18 mouse cellular contexts compared by ENCODE assay signal in the genomic region with DNA sequence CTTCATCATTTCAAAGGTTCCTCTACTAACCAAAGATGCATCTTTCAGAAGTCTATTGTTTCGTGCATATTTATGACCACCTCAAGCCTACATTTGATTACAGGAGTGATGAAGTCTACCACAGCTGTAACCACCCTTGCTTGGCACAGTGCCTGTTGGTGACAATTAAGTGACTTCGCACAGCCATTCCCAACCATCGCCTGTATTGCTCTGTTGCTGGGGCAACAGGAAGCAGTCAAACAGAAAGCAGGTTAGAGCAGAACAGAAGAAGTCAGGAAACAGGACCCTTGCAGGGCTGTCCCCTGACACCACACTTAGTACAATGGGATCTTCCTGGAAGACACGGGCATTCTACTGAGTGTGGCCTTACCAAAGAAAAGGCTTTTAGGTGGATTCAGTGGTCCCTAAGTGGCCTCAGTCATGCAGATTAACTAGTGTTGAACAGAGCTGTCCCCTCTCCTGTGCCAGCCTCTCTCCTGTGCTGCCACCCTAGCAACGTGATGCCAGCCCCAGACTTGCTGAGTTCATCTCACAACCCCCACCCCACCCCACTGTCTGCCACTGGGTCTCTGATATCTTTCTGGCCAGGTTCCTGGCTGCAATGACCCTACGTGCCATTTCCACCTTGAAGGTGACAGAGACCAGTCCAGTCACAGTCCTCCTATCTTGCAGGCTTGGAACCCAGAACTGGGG. TPM values are rescaled to one million over a fixed set of nuclear protein-coding genes. Genes with fewer than 3 reads are reported as not detected.
DNase-seq lines count a peak whose midpoint lies in the region; ATAC-seq and TF ChIP-seq lines count a peak whose summit lies in the region.
"Had no signal": no experiment of that assay in that cellular context is flagged by ENCODE, and none has a peak within 500 bp of the region (broad histone marks: within the 10 kb centered on the region; RNA-seq: fewer than 3 reads in every experiment).

No protein-coding gene starts in this region.

- H3K9me3 ChIP-seq in hindbrain, postnatal 0 days (ENCODE audit: low read length), result no peaks in the 10 kb centered on the region
- H3K9me3 ChIP-seq: heart, embryonic 15.5 days; megakaryocyte, embryonic 14.5 days had no signal

- H3K9ac ChIP-seq in hindbrain, postnatal 0 days (replicated peaks; ENCODE audit: low read length), result no peak overlapping the region
- H3K9ac ChIP-seq: heart, embryonic 15.5 days had no signal

- H3K27ac ChIP-seq in layer of hippocampus, adult 2 months, result peak overlapping the region; percentile 77
- H3K27ac ChIP-seq in hindbrain, postnatal 0 days, result no peak overlapping the region
- H3K27ac ChIP-seq: heart, embryonic 15.5 days had no signal

- H3K36me3 ChIP-seq in hindbrain, postnatal 0 days (ENCODE audit: insufficient read depth, low read length), result no peaks in the 10 kb centered on the region
- H3K36me3 ChIP-seq: heart, embryonic 15.5 days had no signal

- TF ChIP-seq CTCF in layer of hippocampus, adult 2 months (conservative IDR thresholded peaks at IDR 0.05), result no peak
- TF ChIP-seq CTCF in hindbrain, postnatal 0 days (IDR thresholded peaks at IDR 0.05; ENCODE audit: low read depth), result no peak

- 39% methylated on average over 6 of the region's 6 CpGs for WGBS in hindbrain, postnatal 0 days

- peak; percentile 33 for ATAC-seq in common myeloid progenitor, adult 5-6 weeks (replicated peaks; ENCODE audit: low read depth, poor library complexity, severe bottlenecking)
- ATAC-seq in hindbrain, postnatal 0 days, result peak; percentile 1; the same call in 1 of the 2 replicates
- ATAC-seq: activated CD4-positive, CD25-positive, alpha-beta regulatory T cell, adult 4 months had no signal

- H3K4me3 ChIP-seq in layer of hippocampus, adult 2 months, result no peak overlapping the region
- H3K4me3 ChIP-seq in hindbrain, postnatal 0 days (ENCODE audit: low read length), result no peak overlapping the region
- H3K4me3 ChIP-seq: heart, embryonic 15.5 days; megakaryocyte, embryonic 14.5 days had no signal

- H3K4me1 ChIP-seq in hindbrain, postnatal 0 days (ENCODE audit: insufficient read depth, low read length), result peaks cover 15% of the 10 kb centered on the region

- no peak for DNase-seq in layer of hippocampus, adult 2 months (ENCODE audit: low spot score in 2 of 2)
- DNase-seq in layer of hippocampus, postnatal 25 days (ENCODE audit: extremely low spot score in 1 of 2, low spot score in 1 of 2), result no peak
- DNase-seq in MN1 (ENCODE audit: low spot score), result peak; percentile 21
- DNase-seq in hindbrain, postnatal 0 days (ENCODE audit: low spot score), result peak; percentile 45
- no peak for DNase-seq in embryo, embryonic 10.5 days (ENCODE audit: low spot score)
- no peak for DNase-seq in cerebellum, postnatal 14 days
- DNase-seq: cerebellum, postnatal 25 days; kidney, adult 8-10 months; lung, adult 18-20 months had no signal

- H3K27me3 ChIP-seq in hindbrain, postnatal 0 days (ENCODE audit: insufficient read depth, low read length), result no peaks in the 10 kb centered on the region
- H3K27me3 ChIP-seq: heart, embryonic 15.5 days had no signal

- H3K4me2 ChIP-seq in hindbrain, postnatal 0 days (ENCODE audit: low read depth, low read length), result no peak overlapping the region
- H3K4me2 ChIP-seq: heart, embryonic 15.5 days had no signal

RNA-seq across cellular contexts. Expression of gene Eps8l3, which starts 27.9 kb away (rescaled TPM):
- total RNA-seq in layer of hippocampus, adult 2 months (2021), result not detected
- total RNA-seq in layer of hippocampus, postnatal 25 days (2021), result not detected
- not detected in 2 replicates for total RNA-seq in common myeloid progenitor, adult 5-6 weeks (2017)
- not detected in 2 replicates for total RNA-seq in hindbrain, postnatal 0 days (2014; rRNA removed)
- not detected in 2 replicates for polyA plus RNA-seq in hindbrain, postnatal 0 days (2015; fragmentation: Nextera tagmentation; extraction: Ambion mirVana)
- total RNA-seq: ES-E14; gastrocnemius, adult 18-20 months; layer of hippocampus, adult 8-10 months had no signal
- polyA plus RNA-seq: activated CD4-positive, CD25-positive, alpha-beta regulatory T cell, adult 4 months; heart, embryonic 15.5 days; limb, embryonic 11.5 days; urinary bladder, adult 2 months had no signal

RNA-seq across cellular contexts. Expression of gene Gstm5, which starts 46.5 kb away (rescaled TPM):
- 100 to 1,000 TPM; 282 to 304 TPM for total RNA-seq in layer of hippocampus, adult 2 months (2021)
- 100 to 1,000 TPM; 281 to 321 TPM for total RNA-seq in layer of hippocampus, postnatal 25 days (2021)
- total RNA-seq in common myeloid progenitor, adult 5-6 weeks (2017), result 73.7 and 87.7 TPM in 2 replicates
- total RNA-seq in hindbrain, postnatal 0 days (2014; rRNA removed), result 164 and 179 TPM in 2 replicates
- 383 and 384 TPM in 2 replicates for polyA plus RNA-seq in hindbrain, postnatal 0 days (2015; fragmentation: Nextera tagmentation; extraction: Ambion mirVana)
- polyA plus RNA-seq: activated CD4-positive, CD25-positive, alpha-beta regulatory T cell, adult 4 months had no signal

Comparison
In these comparisons a context has a peak if more than half of its experiments do, and no peak if none do; other contexts are left out.
1. DNase-seq: peak in MN1 (single experiment) and hindbrain, postnatal 0 days (single experiment); none in layer of hippocampus, adult 2 months (0 of 2), layer of hippocampus, postnatal 25 days (0 of 2), embryo, embryonic 10.5 days (single experiment) and cerebellum, postnatal 14 days (0 of 2).